Mouse (Mus musculus) lung, postnatal 0 days (tissue): Measurements from ENCODE around the gene Ltbp4.

Experiments used
- CTCF ChIP-seq: IDR thresholded peaks from 2 replicates; pipeline ENCODE4 v1.5.1; 2016; ENCODE audit warnings: antibody characterized with exemption, mild to moderate bottlenecking
- EP300 ChIP-seq: IDR thresholded peaks from 2 replicates; pipeline ENCODE4 v1.6.1; 2016; ENCODE audit warnings: antibody characterized with exemption, mild to moderate bottlenecking, control low read depth

DNA sequence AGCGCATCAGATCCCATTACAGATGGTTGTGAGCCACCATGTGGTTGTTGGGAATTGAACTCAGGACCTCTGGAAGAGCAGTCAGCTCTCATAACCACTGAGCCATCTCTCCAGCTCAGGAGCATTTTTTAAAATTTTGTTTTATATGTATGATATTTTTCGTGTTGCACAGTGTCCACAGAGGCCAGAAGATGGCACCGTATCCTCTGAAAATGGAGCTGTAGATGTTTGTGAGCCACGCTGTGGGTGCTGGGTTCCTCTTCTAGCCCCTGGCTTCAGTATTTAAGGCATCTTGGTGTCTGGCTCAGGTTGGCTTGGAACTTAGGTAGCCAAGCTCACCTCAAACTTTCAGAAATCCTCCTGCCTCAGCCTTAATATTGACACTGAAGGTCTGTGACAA, 41.0 kb downstream of the Ltbp4 start:
- no peak for TF ChIP-seq CTCF
- no peak for TF ChIP-seq EP300
